Mouse (Mus musculus): Measurements from ENCODE around the gene Plch1. TPM values are rescaled to one million over a fixed set of nuclear protein-coding genes. Genes with fewer than 3 reads are reported as not detected.

Plch1 gene
- polyA plus RNA-seq, 1 experiment from 2014 or later: 11.1 TPM

- Histone ChIP-seq H3K9me3 (no peaks in the 10 kb centered on the region), H3K4me1 (replicated peaks) (peaks cover 20% of the 10 kb centered on the region), H3K9ac (no peak overlapping the region), H3K4me2 (no peak overlapping the region), H3K36me3 (no peaks in the 10 kb centered on the region), H3K27ac (no peak overlapping the region), H3K4me3 (no peak overlapping the region), H3K27me3 (no peaks in the 10 kb centered on the region)
- ATAC-seq (ENCODE audit: low FRiP score): peak; percentile 49; the same call in 1 of the 2 replicates
- 41% methylated on average over 5 of the region's 5 CpGs for WGBS
Observed at GRCm38 (mm10) chr3:63786805-63787365, 112.4 kb downstream of the Plch1 start.

- no peaks in the 10 kb centered on the region for H3K27me3 ChIP-seq
- no peaks in the 10 kb centered on the region for H3K36me3 ChIP-seq
- 82% methylated on average over 7 of the region's 7 CpGs for WGBS
- H3K4me1 ChIP-seq (replicated peaks): no peaks in the 10 kb centered on the region
- no peak overlapping the region for H3K4me3 ChIP-seq
- H3K9me3 ChIP-seq: no peaks in the 10 kb centered on the region
- H3K9ac ChIP-seq: no peak overlapping the region
- no peak overlapping the region for H3K4me2 ChIP-seq
- ATAC-seq (ENCODE audit: low FRiP score): no peak
- no peak overlapping the region for H3K27ac ChIP-seq
Observed at GRCm38 (mm10) chr3:63772617-63773305, 126.5 kb downstream of the Plch1 start.

GRCm38 (mm10) chr3:63760821-63761220, 138.5 kb downstream of the Plch1 start:
- ATAC-seq (ENCODE audit: low FRiP score): no peak
- WGBS: 73% methylated on average over 1 of the region's 1 CpGs

GRCm38 (mm10) chr3:63740073-63740472, 159.2 kb downstream of the Plch1 start:
- Histone ChIP-seq H3K27me3 (no peaks in the 10 kb centered on the region), H3K4me2 (no peak overlapping the region), H3K9me3 (no peaks in the 10 kb centered on the region), H3K4me3 (no peak overlapping the region), H3K27ac (peak overlapping the region; percentile 70), H3K36me3 (0 out of 2 replicates have a peak, but pooled peaks cover 10% of the 10 kb centered on the region), H3K4me1 (replicated peaks) (peaks cover 16% of the 10 kb centered on the region), H3K9ac (no peak overlapping the region)
- ATAC-seq (ENCODE audit: low FRiP score): peak; percentile 67
- WGBS: 12% methylated on average over 2 of the region's 2 CpGs

More at GRCm38 (mm10) chr3:63760821-63761220, 138.5 kb downstream of the Plch1 start:
- H3K9ac ChIP-seq: no peak overlapping the region
- H3K9me3 ChIP-seq: no peaks in the 10 kb centered on the region
- H3K27me3 ChIP-seq: no peaks in the 10 kb centered on the region
- no peak overlapping the region for H3K4me3 ChIP-seq
- H3K36me3 ChIP-seq: no peaks in the 10 kb centered on the region
- no peak overlapping the region for H3K4me2 ChIP-seq
- H3K27ac ChIP-seq: no peak overlapping the region
- H3K4me1 ChIP-seq (replicated peaks): no peaks in the 10 kb centered on the region

- H3K4me2 ChIP-seq: no peak overlapping the region
- peaks cover 7% of the 10 kb centered on the region for H3K4me1 ChIP-seq (replicated peaks)
- no peak for ATAC-seq (ENCODE audit: low FRiP score)
- WGBS: 58% methylated on average over 1 of the region's 1 CpGs
- no peak overlapping the region for H3K27ac ChIP-seq
- H3K9me3 ChIP-seq: no peaks in the 10 kb centered on the region
- no peak overlapping the region for H3K4me3 ChIP-seq
- H3K36me3 ChIP-seq: no peaks in the 10 kb centered on the region
- H3K27me3 ChIP-seq: no peaks in the 10 kb centered on the region
- no peak overlapping the region for H3K9ac ChIP-seq
Observed at GRCm38 (mm10) chr3:63728325-63728724, 170.9 kb downstream of the Plch1 start.

DNA sequence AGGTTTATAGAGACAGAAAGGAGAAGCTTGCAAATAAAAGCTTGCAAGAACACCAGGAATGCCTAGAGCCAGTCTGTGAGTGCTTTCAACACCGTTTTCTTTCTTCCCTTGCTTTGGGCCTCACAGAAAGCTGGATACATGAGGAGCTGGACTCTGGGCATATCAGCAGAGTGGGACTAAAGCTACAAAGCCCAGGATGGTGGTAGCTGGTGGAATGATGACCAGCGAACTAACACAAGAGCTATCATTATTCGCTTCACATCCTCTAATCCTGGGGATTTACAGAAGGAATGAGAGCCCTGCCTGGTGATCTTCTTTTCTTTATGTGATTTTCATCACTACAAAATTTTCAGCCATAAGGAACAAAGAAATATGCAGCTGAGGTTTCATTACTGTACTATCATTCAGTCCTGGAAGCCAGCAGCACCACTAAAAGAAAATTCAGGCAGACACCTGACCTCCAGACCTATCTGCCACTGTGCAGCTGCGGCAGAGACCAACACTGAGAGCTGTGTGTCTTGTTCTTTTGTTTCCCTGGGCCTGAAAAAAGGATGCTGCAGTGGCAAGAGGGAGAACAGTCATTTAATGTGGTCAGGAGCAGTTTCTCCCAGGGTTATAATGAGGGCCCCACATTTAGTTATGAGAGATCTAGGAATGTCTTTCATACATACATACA, 172.5 kb downstream of the Plch1 start:
- peaks cover 7% of the 10 kb centered on the region for H3K4me1 ChIP-seq (replicated peaks)
- no peak overlapping the region for H3K4me2 ChIP-seq
- no peaks in the 10 kb centered on the region for H3K27me3 ChIP-seq
- no peaks in the 10 kb centered on the region for H3K9me3 ChIP-seq
- no peak overlapping the region for H3K9ac ChIP-seq
- 68% methylated on average over 4 of the region's 4 CpGs for WGBS
- H3K27ac ChIP-seq: peak overlapping the region; percentile 58
- no peaks in the 10 kb centered on the region for H3K36me3 ChIP-seq
- no peak for ATAC-seq (ENCODE audit: low FRiP score)
- H3K4me3 ChIP-seq: no peak overlapping the region

GRCm38 (mm10) chr3:63693694-63694093, 205.6 kb downstream of the Plch1 start:
- H3K4me2 ChIP-seq: no peak overlapping the region
- peaks cover 5% of the 10 kb centered on the region; the same call in 1 of the 2 replicates for H3K4me1 ChIP-seq (replicated peaks)
- 85% methylated on average over 2 of the region's 2 CpGs for WGBS
- no peaks in the 10 kb centered on the region for H3K9me3 ChIP-seq
- no peak overlapping the region for H3K27ac ChIP-seq
- H3K36me3 ChIP-seq: peaks cover 14% of the 10 kb centered on the region
- no peaks in the 10 kb centered on the region for H3K27me3 ChIP-seq
- no peak overlapping the region for H3K4me3 ChIP-seq
- no peak for ATAC-seq (ENCODE audit: low FRiP score)
- H3K9ac ChIP-seq: no peak overlapping the region

DNA sequence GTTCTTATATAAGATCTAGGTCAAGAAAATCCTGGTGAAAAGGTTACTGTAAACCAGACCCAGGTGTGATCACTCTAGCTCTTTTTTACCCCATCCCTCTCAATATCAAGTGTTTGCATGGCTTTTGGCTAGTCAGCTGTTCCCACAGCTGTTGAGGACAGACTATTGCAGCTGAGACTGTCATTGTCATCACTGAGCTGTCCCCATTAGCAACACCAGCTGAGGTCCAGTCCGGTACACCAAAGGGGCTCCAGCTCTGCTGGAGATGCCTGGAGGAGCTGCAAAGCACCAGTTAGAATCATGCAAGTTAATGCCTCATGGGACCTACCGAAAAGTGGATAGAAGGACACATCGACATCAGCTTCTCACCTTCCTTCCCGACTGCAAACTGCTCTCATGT, 206.5 kb downstream of the Plch1 start:
- no peak overlapping the region for H3K27ac ChIP-seq
- peaks cover 4% of the 10 kb centered on the region for H3K36me3 ChIP-seq
- no peaks in the 10 kb centered on the region for H3K9me3 ChIP-seq
- no peak overlapping the region for H3K4me3 ChIP-seq
- peaks cover 5% of the 10 kb centered on the region; the same call in 1 of the 2 replicates for H3K4me1 ChIP-seq (replicated peaks)
- ATAC-seq (ENCODE audit: low FRiP score): peak; percentile 57; the same call in 1 of the 2 replicates
- WGBS: 63% methylated on average over 4 of the region's 4 CpGs
- no peak overlapping the region for H3K4me2 ChIP-seq
- no peak overlapping the region for H3K9ac ChIP-seq
- H3K27me3 ChIP-seq: no peaks in the 10 kb centered on the region

DNA sequence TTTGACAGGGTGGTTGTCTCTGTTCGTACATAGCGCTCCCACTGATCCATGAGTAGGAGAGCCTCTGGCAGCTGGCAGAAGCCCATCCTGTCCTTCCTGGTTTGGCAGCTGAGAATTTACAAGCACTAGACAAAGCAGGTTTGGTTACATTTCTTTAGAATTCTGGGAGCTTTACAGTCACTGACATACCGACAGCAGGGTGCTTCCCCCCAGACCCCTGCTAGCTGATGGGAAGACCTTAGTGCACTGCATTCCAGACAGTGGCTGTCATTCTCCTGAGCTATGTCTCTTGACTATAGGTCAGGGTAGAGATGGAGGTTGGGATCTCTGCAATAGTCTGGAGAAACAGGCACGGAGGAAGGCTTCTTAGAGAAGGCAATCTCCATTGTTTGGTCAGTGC, 230.5 kb downstream of the Plch1 start:
- Histone ChIP-seq H3K4me3 (no peak overlapping the region), H3K9ac (no peak overlapping the region), H3K36me3 (no peaks in the 10 kb centered on the region), H3K9me3 (no peaks in the 10 kb centered on the region), H3K4me2 (no peak overlapping the region), H3K4me1 (replicated peaks) (no peaks in the 10 kb centered on the region), H3K27me3 (no peaks in the 10 kb centered on the region), H3K27ac (no peak overlapping the region)
- no peak for ATAC-seq (ENCODE audit: low FRiP score)
- WGBS: 58% methylated on average over 4 of the region's 4 CpGs

DNA sequence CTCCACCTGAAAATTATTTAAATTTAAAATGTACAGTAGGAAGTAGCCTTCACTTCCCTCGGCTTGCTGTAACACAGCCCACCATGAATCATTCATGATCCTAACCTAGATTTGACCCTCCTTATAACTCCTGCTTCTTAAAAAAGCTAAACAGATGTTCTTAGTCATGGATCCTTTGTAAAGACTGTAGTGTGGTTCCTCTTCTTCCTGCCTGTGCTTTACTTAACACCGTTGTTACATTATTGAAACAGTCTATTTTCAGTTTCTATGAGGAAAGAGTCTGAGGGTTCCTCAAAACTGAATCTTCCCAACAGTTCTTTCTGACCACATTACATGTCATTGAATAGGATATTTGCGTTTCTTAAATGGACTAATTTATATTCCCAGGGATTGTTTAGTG, 234.0 kb downstream of the Plch1 start:
- H3K27me3 ChIP-seq: no peaks in the 10 kb centered on the region
- no peak for ATAC-seq (ENCODE audit: low FRiP score)
- H3K36me3 ChIP-seq: no peaks in the 10 kb centered on the region
- H3K4me3 ChIP-seq: no peak overlapping the region
- H3K4me1 ChIP-seq (replicated peaks): no peaks in the 10 kb centered on the region
- 78% methylated on average over 3 of the region's 3 CpGs for WGBS
- H3K9ac ChIP-seq: no peak overlapping the region
- H3K27ac ChIP-seq: no peak overlapping the region
- no peaks in the 10 kb centered on the region for H3K9me3 ChIP-seq
- no peak overlapping the region for H3K4me2 ChIP-seq

- Histone ChIP-seq H3K4me2 (no peak overlapping the region), H3K4me3 (no peak overlapping the region), H3K9me3 (no peaks in the 10 kb centered on the region), H3K9ac (no peak overlapping the region), H3K27me3 (no peaks in the 10 kb centered on the region), H3K27ac (no peak overlapping the region), H3K36me3 (no peaks in the 10 kb centered on the region), H3K4me1 (replicated peaks) (no peaks in the 10 kb centered on the region)
- 73% methylated on average over 6 of the region's 6 CpGs for WGBS
- no peak for ATAC-seq (ENCODE audit: low FRiP score)
Observed at GRCm38 (mm10) chr3:63664575-63665243, 234.6 kb downstream of the Plch1 start.

Data from hindbrain, embryonic 13.5 days (tissue).